Mouse (Mus musculus): ENCODE measurements around the gene Gpank1. TPM values are rescaled to one million over a fixed set of nuclear protein-coding genes. Genes with fewer than 3 reads are reported as not detected.
"Not testable (repeated sequence)": the region's sequence is repeated elsewhere in the genome, so short reads cannot be mapped to it uniquely, and the experiment has no call there.

Gene Gpank1
- polyA plus RNA-seq, 1 experiment from 2014 or later = 28.9 TPM

DNA sequence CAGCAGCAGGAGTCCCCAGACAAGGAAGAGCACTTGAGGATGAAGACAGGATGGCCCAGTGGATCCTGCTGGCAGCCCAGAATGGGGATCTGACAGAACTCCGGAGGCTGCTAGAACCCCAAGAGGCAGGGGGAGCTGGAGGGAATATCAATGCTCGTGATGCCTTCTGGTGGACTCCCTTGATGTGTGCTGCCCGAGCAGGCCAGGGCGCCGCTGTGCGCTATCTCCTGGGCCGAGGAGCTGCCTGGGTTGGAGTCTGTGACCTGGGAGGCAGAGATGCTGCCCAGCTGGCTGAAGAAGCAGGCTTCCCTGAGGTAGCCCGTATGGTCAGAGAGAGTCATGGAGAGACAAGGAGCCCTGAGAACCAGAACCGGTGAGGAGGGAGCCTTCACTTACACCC is 2.0 kb downstream of the Gpank1 start:
- not testable (repeated sequence) for DNase-seq (ENCODE audit: low spot score); H3K27me3 ChIP-seq (ENCODE audit: control insufficient read depth, insufficient read depth, low read length); H3K36me3 ChIP-seq (ENCODE audit: control insufficient read depth, insufficient read depth, low read length); ATAC-seq (ENCODE audit: insufficient read depth, low FRiP score, low TSS enrichment); H3K27ac ChIP-seq (ENCODE audit: low read depth, low read length); H3K4me2 ChIP-seq (ENCODE audit: low read depth); H3K9ac ChIP-seq (ENCODE audit: low read length); H3K9me3 ChIP-seq (ENCODE audit: control insufficient read depth, low read length); H3K4me3 ChIP-seq (ENCODE audit: low read depth, low read length)
- peaks cover 17% of the 10 kb centered on the region for H3K4me1 ChIP-seq (ENCODE audit: control insufficient read depth, insufficient read depth, low read length)
- WGBS = 94% methylated on average over 9 of the region's 9 CpGs

- DNase-seq (ENCODE audit: low spot score); ATAC-seq (ENCODE audit: insufficient read depth, low FRiP score, low TSS enrichment); H3K27ac ChIP-seq (ENCODE audit: low read depth, low read length); H3K9ac ChIP-seq (ENCODE audit: low read length); H3K4me3 ChIP-seq (ENCODE audit: low read depth, low read length); H3K27me3 ChIP-seq (ENCODE audit: control insufficient read depth, insufficient read depth, low read length); H3K4me2 ChIP-seq (ENCODE audit: low read depth); H3K36me3 ChIP-seq (ENCODE audit: control insufficient read depth, insufficient read depth, low read length); H3K9me3 ChIP-seq (ENCODE audit: control insufficient read depth, low read length): not testable (repeated sequence)
- peaks cover 17% of the 10 kb centered on the region for H3K4me1 ChIP-seq (ENCODE audit: control insufficient read depth, insufficient read depth, low read length)
- 95% methylated on average over 12 of the region's 12 CpGs for WGBS
Measured at GRCm38 (mm10) chr17:35124261-35124896, 3.1 kb downstream of the Gpank1 start.

- Histone ChIP-seq H3K4me3 (ENCODE audit: low read depth, low read length) (no peak overlapping the region), H3K4me2 (ENCODE audit: low read depth) (no peak overlapping the region; the same call in 1 of the 2 replicates), H3K9me3 (ENCODE audit: control insufficient read depth, low read length) (no peaks in the 10 kb centered on the region), H3K4me1 (ENCODE audit: control insufficient read depth, insufficient read depth, low read length) (peaks cover 16% of the 10 kb centered on the region), H3K9ac (ENCODE audit: low read length) (no peak overlapping the region; the same call in 1 of the 2 replicates), H3K27me3 (ENCODE audit: control insufficient read depth, insufficient read depth, low read length) (no peaks in the 10 kb centered on the region), H3K27ac (ENCODE audit: low read depth, low read length) (no peak overlapping the region), H3K36me3 (ENCODE audit: control insufficient read depth, insufficient read depth, low read length) (no peaks in the 10 kb centered on the region; the same call in 1 of the 2 replicates)
- ATAC-seq (ENCODE audit: insufficient read depth, low FRiP score, low TSS enrichment) (no peak), DNase-seq (ENCODE audit: low spot score) (no peak)
- 78% methylated on average over 1 of the region's 1 CpGs for WGBS
Measured at GRCm38 (mm10) chr17:35125081-35125480, 3.8 kb downstream of the Gpank1 start.

DNA sequence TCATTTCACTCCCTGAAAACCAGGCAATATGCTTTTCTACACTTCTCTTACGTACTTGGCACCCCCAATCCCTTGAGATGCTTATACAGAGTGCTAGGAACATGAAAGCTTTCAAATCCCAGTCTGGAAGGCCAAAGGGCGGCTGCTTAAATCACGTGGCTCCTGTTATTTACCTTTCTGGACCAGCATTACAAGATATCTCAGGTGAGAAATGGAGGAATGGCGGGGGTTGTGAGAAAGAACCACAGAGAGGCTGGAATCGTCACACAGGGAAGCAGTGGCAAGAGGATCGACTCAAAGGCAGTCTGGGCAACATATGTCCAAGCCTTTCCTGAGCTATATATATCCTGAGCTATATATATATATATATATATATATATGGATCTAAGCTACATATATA is 4.3 kb downstream of the Gpank1 start:
- WGBS = 40% methylated on average over 6 of the region's 6 CpGs
- Histone ChIP-seq H3K9me3 (ENCODE audit: control insufficient read depth, low read length) (no peaks in the 10 kb centered on the region), H3K4me3 (ENCODE audit: low read depth, low read length) (peak overlapping the region; percentile 61), H3K4me1 (ENCODE audit: control insufficient read depth, insufficient read depth, low read length) (peaks cover 11% of the 10 kb centered on the region), H3K36me3 (ENCODE audit: control insufficient read depth, insufficient read depth, low read length) (no peaks in the 10 kb centered on the region; the same call in 1 of the 2 replicates), H3K9ac (ENCODE audit: low read length) (peak overlapping the region; percentile 87), H3K27me3 (ENCODE audit: control insufficient read depth, insufficient read depth, low read length) (no peaks in the 10 kb centered on the region), H3K4me2 (ENCODE audit: low read depth) (peak overlapping the region; percentile 76), H3K27ac (ENCODE audit: low read depth, low read length) (no peak overlapping the region)
- no peak for ATAC-seq (ENCODE audit: insufficient read depth, low FRiP score, low TSS enrichment)
- DNase-seq (ENCODE audit: low spot score) = no peak

- Histone ChIP-seq H3K9ac (ENCODE audit: low read length) (peak within 1 kb of the TSS; percentile 87), H3K4me2 (ENCODE audit: low read depth) (peak within 1 kb of the TSS; percentile 76), H3K4me1 (ENCODE audit: control insufficient read depth, insufficient read depth, low read length) (peaks cover 11% of the 10 kb centered on the region), H3K4me3 (ENCODE audit: low read depth, low read length) (peak within 1 kb of the TSS; percentile 61), H3K27ac (ENCODE audit: low read depth, low read length) (peak within 1 kb of the TSS; percentile 73), H3K9me3 (ENCODE audit: control insufficient read depth, low read length) (no peaks in the 10 kb centered on the region), H3K36me3 (ENCODE audit: control insufficient read depth, insufficient read depth, low read length) (no peaks in the 10 kb centered on the region; the same call in 1 of the 2 replicates), H3K27me3 (ENCODE audit: control insufficient read depth, insufficient read depth, low read length) (no peaks in the 10 kb centered on the region)
- ATAC-seq (ENCODE audit: insufficient read depth, low FRiP score, low TSS enrichment) = peak; percentile 15; the same call in 1 of the 2 replicates
- under 1% methylated on average over 36 of the region's 36 CpGs for WGBS
- peak; percentile 78 for DNase-seq (ENCODE audit: low spot score)
Measured at GRCm38 (mm10) chr17:35126206-35126611, 5.0 kb downstream of the Gpank1 start, which contains the start of gene D17H6S53E. D17H6S53E (plus strand) TSS chr17:35126373.

DNA sequence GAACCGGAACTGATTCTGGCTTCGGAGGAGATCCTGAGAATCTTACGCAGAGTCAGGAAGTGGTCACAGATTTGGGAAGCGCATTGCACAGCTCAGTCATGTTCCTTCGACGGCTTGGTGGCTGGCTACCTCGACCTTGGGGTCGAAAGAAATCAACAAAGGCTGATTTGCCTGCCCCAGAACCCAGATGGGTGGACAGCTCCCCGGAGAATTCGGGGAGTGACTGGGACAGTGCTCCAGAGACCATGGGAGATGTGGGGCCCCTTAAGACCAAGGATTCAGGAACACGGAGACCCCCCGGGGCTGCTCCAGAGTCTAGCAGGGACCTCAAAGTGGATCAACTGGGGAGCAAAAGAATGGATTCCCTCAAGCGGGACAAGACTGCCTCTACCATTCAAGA is 5.8 kb downstream of the Gpank1 start:
- Histone ChIP-seq H3K4me2 (ENCODE audit: low read depth) (peak overlapping the region; percentile 76), H3K9me3 (ENCODE audit: control insufficient read depth, low read length) (no peaks in the 10 kb centered on the region), H3K4me3 (ENCODE audit: low read depth, low read length) (peak overlapping the region; percentile 61), H3K36me3 (ENCODE audit: control insufficient read depth, insufficient read depth, low read length) (no peaks in the 10 kb centered on the region; the same call in 1 of the 2 replicates), H3K27ac (ENCODE audit: low read depth, low read length) (no peak overlapping the region), H3K27me3 (ENCODE audit: control insufficient read depth, insufficient read depth, low read length) (no peaks in the 10 kb centered on the region), H3K4me1 (ENCODE audit: control insufficient read depth, insufficient read depth, low read length) (peaks cover 11% of the 10 kb centered on the region), H3K9ac (ENCODE audit: low read length) (no peak overlapping the region)
- 72% methylated on average over 13 of the region's 13 CpGs for WGBS
- ATAC-seq (ENCODE audit: insufficient read depth, low FRiP score, low TSS enrichment) = no peak
- DNase-seq (ENCODE audit: low spot score) = no peak

DNA sequence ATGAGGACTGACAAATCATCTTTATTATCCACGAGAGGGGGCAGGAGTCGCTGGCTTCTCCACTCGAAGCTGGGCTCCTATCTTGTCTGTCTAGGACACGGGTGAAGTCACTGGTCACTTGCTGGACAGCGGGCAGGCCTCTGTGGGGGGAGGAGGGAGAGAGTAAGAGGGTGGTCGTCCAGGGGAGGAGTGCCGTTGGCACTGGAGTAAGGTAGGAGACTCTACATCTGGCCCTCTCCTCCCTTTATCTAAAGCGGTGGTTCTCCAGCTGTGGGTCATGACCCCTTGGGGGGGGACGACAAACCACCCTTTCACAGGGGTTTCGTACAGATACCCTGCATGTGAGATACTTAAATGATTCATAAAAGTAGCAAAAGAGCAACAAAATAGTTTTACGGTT is 7.7 kb downstream of the Gpank1 start:
- no peaks in the 10 kb centered on the region for H3K9me3 ChIP-seq (ENCODE audit: control insufficient read depth, low read length)
- no peaks in the 10 kb centered on the region for H3K36me3 ChIP-seq (ENCODE audit: control insufficient read depth, insufficient read depth, low read length)
- peaks cover 11% of the 10 kb centered on the region for H3K4me1 ChIP-seq (ENCODE audit: control insufficient read depth, insufficient read depth, low read length)
- ATAC-seq (ENCODE audit: insufficient read depth, low FRiP score, low TSS enrichment) (no peak), DNase-seq (ENCODE audit: low spot score) (no peak)
- H3K9ac ChIP-seq (ENCODE audit: low read length) = no peak overlapping the region
- H3K27ac ChIP-seq (ENCODE audit: low read depth, low read length) = no peak overlapping the region
- no peaks in the 10 kb centered on the region for H3K27me3 ChIP-seq (ENCODE audit: control insufficient read depth, insufficient read depth, low read length)
- H3K4me2 ChIP-seq (ENCODE audit: low read depth) = no peak overlapping the region
- WGBS = 75% methylated on average over 11 of the region's 11 CpGs
- no peak overlapping the region for H3K4me3 ChIP-seq (ENCODE audit: low read depth, low read length)

DNA sequence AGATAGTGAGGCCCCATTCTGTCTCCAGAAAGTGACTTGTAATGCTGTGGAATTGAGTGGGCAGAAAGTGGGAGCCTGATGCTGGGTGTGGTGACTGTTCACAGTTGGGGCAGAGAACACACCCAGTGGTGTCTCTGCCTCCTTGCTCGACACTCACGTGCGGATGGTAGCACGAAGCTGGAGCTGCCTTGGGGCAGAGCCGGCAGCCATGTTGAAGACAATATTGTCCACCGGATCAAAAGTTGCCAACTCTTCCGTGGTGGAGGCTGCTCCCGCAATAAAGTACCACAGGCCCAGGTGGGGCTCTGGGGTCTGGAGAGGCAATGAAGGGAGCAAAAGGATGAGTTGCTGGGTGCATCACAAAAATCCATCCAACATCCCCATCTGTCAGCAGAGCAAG is 9.8 kb downstream of the Gpank1 start:
- H3K4me3 ChIP-seq (ENCODE audit: low read depth, low read length) = no peak overlapping the region
- no peaks in the 10 kb centered on the region for H3K27me3 ChIP-seq (ENCODE audit: control insufficient read depth, insufficient read depth, low read length)
- no peak for ATAC-seq (ENCODE audit: insufficient read depth, low FRiP score, low TSS enrichment)
- no peak overlapping the region for H3K9ac ChIP-seq (ENCODE audit: low read length)
- H3K4me2 ChIP-seq (ENCODE audit: low read depth) = no peak overlapping the region
- H3K9me3 ChIP-seq (ENCODE audit: control insufficient read depth, low read length) = no peaks in the 10 kb centered on the region
- peaks cover 5% of the 10 kb centered on the region; the same call in 1 of the 2 replicates for H3K4me1 ChIP-seq (ENCODE audit: control insufficient read depth, insufficient read depth, low read length)
- no peak overlapping the region for H3K27ac ChIP-seq (ENCODE audit: low read depth, low read length)
- no peak for DNase-seq (ENCODE audit: low spot score)
- H3K36me3 ChIP-seq (ENCODE audit: control insufficient read depth, insufficient read depth, low read length) = no peaks in the 10 kb centered on the region
- 91% methylated on average over 8 of the region's 8 CpGs for WGBS
